Mouse (Mus musculus): ENCODE data around the gene Slc25a18.

Gene Slc25a18

GRCm38 (mm10) chr6:120773149-120773628 lies at the start of gene Slc25a18:
Gene Slc25a18, plus strand, starts transcription at chr6:120773578.
- no peak for DNase-seq (ENCODE audit: low spot score)

GRCm38 (mm10) chr6:120725986-120726385 lies 47.4 kb upstream of the Slc25a18 start:
- no peak for DNase-seq (ENCODE audit: low spot score)

- DNase-seq (ENCODE audit: low spot score) = no peak
These were observed 37.4 kb upstream of the Slc25a18 start for GRCm38 (mm10) chr6:120736011-120736410.

- peak; percentile 46 for DNase-seq (ENCODE audit: low spot score)
These were observed 36.8 kb upstream of the Slc25a18 start for GRCm38 (mm10) chr6:120736566-120736965.

- no peak for DNase-seq (ENCODE audit: low spot score)
These were observed 30.2 kb upstream of the Slc25a18 start for GRCm38 (mm10) chr6:120743130-120743529.

- DNase-seq (ENCODE audit: low spot score) = no peak
These were observed 29.1 kb upstream of the Slc25a18 start for GRCm38 (mm10) chr6:120744266-120744665.

- DNase-seq (ENCODE audit: low spot score) = no peak
These were observed 27.0 kb upstream of the Slc25a18 start for GRCm38 (mm10) chr6:120746416-120746815.

- no peak for DNase-seq (ENCODE audit: low spot score)
These were observed 12.2 kb upstream of the Slc25a18 start for GRCm38 (mm10) chr6:120761151-120761550.

- no peak for DNase-seq (ENCODE audit: low spot score)
These were observed 3.4 kb upstream of the Slc25a18 start for GRCm38 (mm10) chr6:120769972-120770371.

GRCm38 (mm10) chr6:120771366-120771765 lies 2.0 kb upstream of the Slc25a18 start:
- DNase-seq (ENCODE audit: low spot score) = no peak

GRCm38 (mm10) chr6:120772025-120772424 lies 1.4 kb upstream of the Slc25a18 start:
- DNase-seq (ENCODE audit: low spot score) = peak; percentile 49

- no peak for DNase-seq (ENCODE audit: low spot score)
These were observed 385 bp downstream of the Slc25a18 start for GRCm38 (mm10) chr6:120773763-120774162.

GRCm38 (mm10) chr6:120776286-120776685 lies 2.9 kb downstream of the Slc25a18 start:
- DNase-seq (ENCODE audit: low spot score) = no peak

GRCm38 (mm10) chr6:120777533-120777932 lies 4.2 kb downstream of the Slc25a18 start:
- no peak for DNase-seq (ENCODE audit: low spot score)

- DNase-seq (ENCODE audit: low spot score) = no peak
These were observed 4.8 kb downstream of the Slc25a18 start for GRCm38 (mm10) chr6:120778226-120778625.

GRCm38 (mm10) chr6:120782948-120783347 lies 9.6 kb downstream of the Slc25a18 start:
- no peak for DNase-seq (ENCODE audit: low spot score)

GRCm38 (mm10) chr6:120784351-120784750 lies 11.0 kb downstream of the Slc25a18 start:
- no peak for DNase-seq (ENCODE audit: low spot score)

- DNase-seq (ENCODE audit: low spot score) = no peak
These were observed 14.8 kb downstream of the Slc25a18 start for GRCm38 (mm10) chr6:120788068-120788607.

- no peak for DNase-seq (ENCODE audit: low spot score)
These were observed 15.5 kb downstream of the Slc25a18 start for GRCm38 (mm10) chr6:120788904-120789303.

- DNase-seq (ENCODE audit: low spot score) = no peak
These were observed 16.8 kb downstream of the Slc25a18 start for GRCm38 (mm10) chr6:120790153-120790552.

- no peak for DNase-seq (ENCODE audit: low spot score)
These were observed 17.3 kb downstream of the Slc25a18 start for GRCm38 (mm10) chr6:120790717-120791116.

- no peak for DNase-seq (ENCODE audit: low spot score)
These were observed 19.6 kb downstream of the Slc25a18 start for GRCm38 (mm10) chr6:120792947-120793346.

GRCm38 (mm10) chr6:120795422-120796086 lies 22.2 kb downstream of the Slc25a18 start:
- no peak for DNase-seq (ENCODE audit: low spot score)

- DNase-seq (ENCODE audit: low spot score) = no peak
These were observed 22.7 kb downstream of the Slc25a18 start for GRCm38 (mm10) chr6:120796111-120796510.

Data from lung, postnatal 25 days (tissue).